Mouse (Mus musculus): Measurements from ENCODE around the gene B4galt5.

DNA sequence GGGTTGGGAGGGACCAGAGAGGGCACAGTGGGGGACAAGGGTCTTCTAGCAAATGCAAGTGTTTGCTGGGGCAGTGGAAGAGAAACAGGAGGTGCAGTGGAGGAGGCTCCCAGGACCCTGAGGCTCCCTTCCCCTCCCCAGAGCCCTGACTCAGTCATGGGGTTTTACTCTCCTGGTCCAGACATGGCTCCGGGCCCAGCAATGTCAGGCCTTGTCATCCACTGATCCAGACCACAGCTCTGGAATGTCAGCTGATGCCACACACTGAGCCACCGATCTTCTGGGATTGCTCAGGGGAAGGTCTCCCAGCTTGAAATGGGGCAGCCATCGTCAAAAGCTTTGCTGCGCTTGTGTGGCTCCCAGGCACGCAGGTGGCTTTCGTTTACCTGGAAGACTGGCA, 38.0 kb upstream of the B4galt5 start:
- TF ChIP-seq POLR2A (IDR thresholded peaks at IDR 0.05; ENCODE audit: borderline replicate concordance, low read depth, low read length), result no peak
- TF ChIP-seq CTCF (IDR thresholded peaks at IDR 0.05; ENCODE audit: low read depth, low read length), result no peak
